Mouse (Mus musculus) olfactory bulb, adult 2 months (tissue): ENCODE measurements around the gene Grid2.

Experiments used
- CTCF ChIP-seq: fragments of 200-500 bp; IDR thresholded peaks from 2 replicates; pipeline ENCODE4 v1.5.1; 2012; ENCODE audit warnings: low read depth, mild to moderate bottlenecking, low read length, moderate library complexity; ENCODE audit not compliant: insufficient read depth
- POLR2A ChIP-seq: fragments of 200-500 bp; IDR thresholded peaks from 2 replicates; pipeline ENCODE4 v1.6.1; 2012; ENCODE audit warnings: mild to moderate bottlenecking, low read depth, low read length, moderate library complexity; ENCODE audit not compliant: insufficient read depth

- TF ChIP-seq CTCF, result no peak
- TF ChIP-seq POLR2A, result no peak
Observed at GRCm38 (mm10) chr6:64596261-64596660, 1340.6 kb downstream of the Grid2 start.
